Mouse (Mus musculus) G1E (cell line): ENCODE data around the gene Ccdc91.

Experiments
- CTCF ChIP-seq: IDR thresholded peaks from 2 replicates; pipeline ENCODE4 v1.5.1; 2012; ENCODE audit warnings: low read depth, low read length, inconsistent platforms, mixed read lengths
- GATA1 ChIP-seq: IDR thresholded peaks from 2 replicates; pipeline ENCODE4 v1.6.1; 2012; ENCODE audit warnings: borderline replicate concordance, low read length, inconsistent platforms, mixed read lengths
- POLR2AphosphoS5 ChIP-seq: IDR thresholded peaks from 2 replicates; pipeline ENCODE4 v1.6.1; 2012; ENCODE audit warnings: low read depth, low read length, inconsistent platforms; ENCODE audit not compliant: insufficient replicate concordance
- TAL1 ChIP-seq: conservative IDR thresholded peaks from 2 replicates; pipeline ENCODE4 v1.6.1; 2012; ENCODE audit warnings: low read depth, low read length, inconsistent platforms, mixed read lengths

- TF ChIP-seq CTCF (no peak), TAL1 (no peak), GATA1 (no peak), POLR2AphosphoS5 (no peak)
Observed at GRCm38 (mm10) chr6:147525236-147525635, 49.6 kb downstream of the Ccdc91 start.
